In the genomic region with DNA sequence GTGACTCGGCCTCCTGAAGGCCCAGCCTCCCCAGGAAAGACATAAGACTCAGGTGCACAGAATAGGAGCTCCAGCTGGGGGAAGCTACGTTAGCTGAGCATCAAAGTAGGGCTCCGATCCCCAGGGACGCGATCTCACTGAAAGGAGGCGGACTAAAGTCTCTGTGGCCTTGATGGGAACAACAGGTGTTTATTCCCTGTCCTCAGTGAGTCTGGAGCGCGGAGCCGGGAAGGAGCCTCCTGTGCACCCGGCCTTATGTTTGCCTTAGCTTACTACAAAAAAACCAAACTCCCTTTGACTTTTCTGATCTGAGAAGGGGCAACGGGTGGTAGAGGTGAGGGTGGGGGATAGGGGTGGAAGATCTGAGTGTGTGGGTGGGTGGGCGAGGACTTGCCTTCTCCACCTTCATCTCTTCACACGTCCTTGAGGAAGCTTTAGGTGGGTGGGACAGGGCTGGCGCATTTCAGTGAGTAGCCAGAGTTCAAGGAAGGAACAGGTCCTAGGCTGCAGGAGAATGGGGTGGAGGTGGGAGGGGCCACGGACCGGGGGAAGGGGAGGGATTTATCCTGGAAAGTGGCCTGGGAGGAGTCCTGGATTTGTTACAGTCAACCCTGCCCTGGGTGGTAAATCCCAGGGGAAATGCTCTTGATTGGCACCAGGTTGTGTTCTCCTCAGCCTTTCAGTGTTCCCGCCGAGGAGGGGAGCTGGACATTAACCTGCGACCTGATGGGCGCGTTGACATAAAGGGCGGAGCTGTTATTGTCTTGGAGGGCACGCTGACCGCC, we compare ENCODE assay signal across 9 mouse cellular contexts. TPM values are rescaled to one million over a fixed set of nuclear protein-coding genes. Genes with fewer than 3 reads are reported as not detected.
DNase-seq lines count a peak whose midpoint lies in the region; ATAC-seq lines count a peak whose summit lies in the region.
"Had no signal": no experiment of that assay in that cellular context is flagged by ENCODE, and none has a peak within 500 bp of the region (broad histone marks: within the 10 kb centered on the region; RNA-seq: fewer than 3 reads in every experiment).

No protein-coding gene starts in this region.

- no peaks in the 10 kb centered on the region for H3K36me3 ChIP-seq in forebrain, embryonic 11.5 days (ENCODE audit: control insufficient read depth, insufficient read depth, low read length)

- no peaks in the 10 kb centered on the region for H3K9me3 ChIP-seq in forebrain, embryonic 11.5 days (ENCODE audit: control insufficient read depth, low read length)
- H3K9me3 ChIP-seq: liver, embryonic 15.5 days had no signal

- H3K4me2 ChIP-seq in forebrain, embryonic 11.5 days (ENCODE audit: low read depth, low read length, severe bottlenecking) = no peak overlapping the region
- H3K4me2 ChIP-seq: liver, embryonic 15.5 days had no signal

- no peak overlapping the region for H3K9ac ChIP-seq in forebrain, embryonic 11.5 days (ENCODE audit: low read length)
- H3K9ac ChIP-seq: liver, embryonic 15.5 days had no signal

- H3K4me1 ChIP-seq in forebrain, embryonic 11.5 days (replicated peaks; ENCODE audit: control insufficient read depth, insufficient read depth, low read length) = no peaks in the 10 kb centered on the region
- H3K4me1 ChIP-seq: liver, embryonic 15.5 days had no signal

- no peak overlapping the region for H3K27ac ChIP-seq in forebrain, embryonic 11.5 days (ENCODE audit: low read depth, low read length)
- H3K27ac ChIP-seq: liver, embryonic 15.5 days had no signal

- H3K27me3 ChIP-seq in forebrain, embryonic 11.5 days (ENCODE audit: control insufficient read depth, insufficient read depth, low read length) = no peaks in the 10 kb centered on the region
- H3K27me3 ChIP-seq: liver, embryonic 15.5 days had no signal

- no peak for ATAC-seq in granulocyte monocyte progenitor cell, adult 5-6 weeks (replicated peaks; ENCODE audit: poor library complexity, severe bottlenecking)
- no peak for ATAC-seq in forebrain, embryonic 11.5 days (replicated peaks; ENCODE audit: low FRiP score)
- no peak for ATAC-seq in CD4-positive, CD25-positive, alpha-beta regulatory T cell, adult 4 months

- DNase-seq in adrenal gland, adult 8-10 months = peak; percentile 18
- DNase-seq in heart, adult 11 months = peak; percentile 97
- DNase-seq in kidney, adult 18-20 months = peak; percentile 62
- peak; percentile 39 for DNase-seq in lung, postnatal 14 days
- no peak for DNase-seq in forebrain, embryonic 11.5 days (ENCODE audit: low spot score)
- DNase-seq: right cerebral cortex, postnatal 25 days had no signal

- WGBS in forebrain, embryonic 11.5 days = 43% methylated on average over 24 of the region's 24 CpGs

- no peak overlapping the region for H3K4me3 ChIP-seq in forebrain, embryonic 11.5 days (ENCODE audit: low read depth, low read length)
- H3K4me3 ChIP-seq: liver, embryonic 15.5 days had no signal

RNA-seq across cellular contexts. Expression of a gene that starts 2.8 kb away (rescaled TPM):
- total RNA-seq in adrenal gland, adult 8-10 months (2022) = 1 to 10 TPM in 3 of 4 experiments, under 1 TPM in 1; 0.78 to 3.3 (median 1.6) TPM
- total RNA-seq in granulocyte monocyte progenitor cell, adult 5-6 weeks (2014; fragmentation: Nextera tagmentation) = not detected in 2 replicates
- not detected in 2 replicates for total RNA-seq in granulocyte monocyte progenitor cell, adult 5-6 weeks (2017)
- polyA plus RNA-seq in forebrain, embryonic 11.5 days (2014; fragmentation: Nextera tagmentation; extraction: Ambion mirVana) = 1.6 and 1.8 TPM in 2 replicates
- under 1 TPM in 1 of 2 experiments, not detected in 1; 0.13 TPM for polyA plus RNA-seq in CD4-positive, CD25-positive, alpha-beta regulatory T cell, adult 4 months (2017; shearing (Covaris generic))

RNA-seq across cellular contexts. Expression of a gene that starts 33.0 kb away (rescaled TPM):
- 1 to 10 TPM; 4.4 to 6.3 (median 5.1) TPM for total RNA-seq in adrenal gland, adult 8-10 months (2022)
- total RNA-seq in granulocyte monocyte progenitor cell, adult 5-6 weeks (2014; fragmentation: Nextera tagmentation) = 0.34 TPM in 1 of 2 replicates, not detected in the other
- not detected in 2 replicates for total RNA-seq in granulocyte monocyte progenitor cell, adult 5-6 weeks (2017)
- 0.88 and 0.89 TPM in 2 replicates for polyA plus RNA-seq in forebrain, embryonic 11.5 days (2014; fragmentation: Nextera tagmentation; extraction: Ambion mirVana)
- under 1 TPM; 0.46 to 0.95 TPM for polyA plus RNA-seq in CD4-positive, CD25-positive, alpha-beta regulatory T cell, adult 4 months (2017; shearing (Covaris generic))

RNA-seq across cellular contexts. Expression of a gene that starts 33.1 kb away (rescaled TPM):
- 10 to 100 TPM; 33.2 to 80.1 (median 50.9) TPM for total RNA-seq in adrenal gland, adult 8-10 months (2022)
- 64.1 and 67.8 TPM in 2 replicates for total RNA-seq in granulocyte monocyte progenitor cell, adult 5-6 weeks (2014; fragmentation: Nextera tagmentation)
- total RNA-seq in granulocyte monocyte progenitor cell, adult 5-6 weeks (2017) = 34.0 and 43.0 TPM in 2 replicates
- 161 and 170 TPM in 2 replicates for polyA plus RNA-seq in forebrain, embryonic 11.5 days (2014; fragmentation: Nextera tagmentation; extraction: Ambion mirVana)
- 100 to 1,000 TPM; 101 to 116 TPM for polyA plus RNA-seq in CD4-positive, CD25-positive, alpha-beta regulatory T cell, adult 4 months (2017; shearing (Covaris generic))

RNA-seq across cellular contexts. Expression of a gene that starts 42.3 kb away (rescaled TPM):
- not detected for total RNA-seq in adrenal gland, adult 8-10 months (2022)
- not detected in 2 replicates for total RNA-seq in granulocyte monocyte progenitor cell, adult 5-6 weeks (2014; fragmentation: Nextera tagmentation)
- total RNA-seq in granulocyte monocyte progenitor cell, adult 5-6 weeks (2017) = not detected in 2 replicates
- polyA plus RNA-seq in forebrain, embryonic 11.5 days (2014; fragmentation: Nextera tagmentation; extraction: Ambion mirVana) = 1.1 TPM in 2 replicates
- not detected for polyA plus RNA-seq in CD4-positive, CD25-positive, alpha-beta regulatory T cell, adult 4 months (2017; shearing (Covaris generic))
- polyA plus RNA-seq: liver, embryonic 15.5 days had no signal

Comparison
In these comparisons a context has a peak if more than half of its experiments do, and no peak if none do; other contexts are left out.
1. RNA of a gene that starts 33.0 kb away (total RNA-seq): 4.4 to 6.3 TPM in adrenal gland, adult 8-10 months; 0.34 TPM in granulocyte monocyte progenitor cell, adult 5-6 weeks; every median in the first group is over 4 times any median in the second.